Comparison of ENCODE assay signal across 12 mouse cellular contexts in genomic region chr8:110704103-110704502, GRCm38 (mm10). TPM values are rescaled to one million over a fixed set of nuclear protein-coding genes. Genes with fewer than 3 reads are reported as not detected.
DNase-seq lines count a peak whose midpoint lies in the region; ATAC-seq and TF ChIP-seq lines count a peak whose summit lies in the region.
"Had no signal": no experiment of that assay in that cellular context is flagged by ENCODE, and none has a peak within 500 bp of the region (broad histone marks: within the 10 kb centered on the region; RNA-seq: fewer than 3 reads in every experiment).

No protein-coding gene starts in this region.

- ATAC-seq in heart, embryonic 13.5 days (ENCODE audit: extremely low read depth, insufficient number of reproducible peaks, low FRiP score, low TSS enrichment) = no peak
- no peak for ATAC-seq in lung, embryonic 14.5 days (ENCODE audit: insufficient read depth)
- no peak for ATAC-seq in lung, postnatal 0 days

- peak overlapping the region; percentile 75 for H3K27ac ChIP-seq in heart, embryonic 13.5 days (replicated peaks)
- peak overlapping the region; percentile 86 for H3K27ac ChIP-seq in lung, embryonic 14.5 days (ENCODE audit: low read depth)
- H3K27ac ChIP-seq in lung, postnatal 0 days (ENCODE audit: low read length) = no peak overlapping the region
- 0 out of 2 replicates have a peak overlapping the region, but pooled peaks have one; percentile 30 for H3K27ac ChIP-seq in olfactory bulb, adult 2 months (ENCODE audit: insufficient read depth, low read depth, low read length)
- H3K27ac ChIP-seq in left cerebral cortex, adult 2 months = no peak overlapping the region; the same call in 1 of the 2 replicates
- H3K27ac ChIP-seq: midbrain, embryonic 12.5 days had no signal

- TF ChIP-seq EP300 in lung, postnatal 0 days (IDR thresholded peaks at IDR 0.05) = no peak

- intact Hi-C loops in left cerebral cortex, adult 2 months (cut with DNase I) = no loop called here

- no peaks in the 10 kb centered on the region for H3K27me3 ChIP-seq in heart, embryonic 13.5 days (replicated peaks)
- no peaks in the 10 kb centered on the region for H3K27me3 ChIP-seq in lung, embryonic 14.5 days (ENCODE audit: insufficient read depth, low read length)
- H3K27me3 ChIP-seq in lung, postnatal 0 days (replicated peaks; ENCODE audit: insufficient read depth, low read length) = no peaks in the 10 kb centered on the region
- H3K27me3 ChIP-seq: midbrain, embryonic 12.5 days had no signal

- no peaks in the 10 kb centered on the region for H3K9me3 ChIP-seq in heart, embryonic 13.5 days
- no peaks in the 10 kb centered on the region for H3K9me3 ChIP-seq in lung, embryonic 14.5 days (ENCODE audit: low read depth, low read length)
- no peaks in the 10 kb centered on the region for H3K9me3 ChIP-seq in lung, postnatal 0 days (ENCODE audit: low read length)
- H3K9me3 ChIP-seq: midbrain, embryonic 12.5 days had no signal

- peak; percentile 45 for DNase-seq in cerebellum, adult 11-12 months
- DNase-seq in cerebellum, postnatal 14 days = no peak
- DNase-seq in heart, adult 18-20 months = no peak
- DNase-seq in lung, embryonic 14.5 days = no peak
- DNase-seq in lung, postnatal 0 days (ENCODE audit: low spot score) = no peak
- no peak for DNase-seq in left cerebral cortex, adult 2 months (ENCODE audit: extremely low spot score in 1 of 2, low spot score in 2 of 2)
- DNase-seq: adrenal gland, adult 2 months; lung, adult 2 months had no signal

- H3K4me2 ChIP-seq in heart, embryonic 13.5 days = no peak overlapping the region
- no peak overlapping the region for H3K4me2 ChIP-seq in lung, embryonic 14.5 days
- no peak overlapping the region for H3K4me2 ChIP-seq in lung, postnatal 0 days (replicated peaks; ENCODE audit: low read depth, low read length)
- H3K4me2 ChIP-seq: midbrain, embryonic 12.5 days had no signal

- peak overlapping the region; percentile 67; the same call in 1 of the 2 replicates for H3K9ac ChIP-seq in heart, embryonic 13.5 days
- H3K9ac ChIP-seq in lung, embryonic 14.5 days = no peak overlapping the region; the same call in 1 of the 2 replicates
- H3K9ac ChIP-seq in lung, postnatal 0 days (replicated peaks; ENCODE audit: low read depth) = no peak overlapping the region
- H3K9ac ChIP-seq: midbrain, embryonic 12.5 days had no signal

- peaks cover 9% of the 10 kb centered on the region; the same call in 1 of the 2 replicates for H3K36me3 ChIP-seq in heart, embryonic 13.5 days
- H3K36me3 ChIP-seq in lung, embryonic 14.5 days (ENCODE audit: insufficient read depth) = peaks cover 3% of the 10 kb centered on the region; the same call in 1 of the 2 replicates
- no peaks in the 10 kb centered on the region for H3K36me3 ChIP-seq in lung, postnatal 0 days (ENCODE audit: insufficient read depth, low read length)

- H3K4me1 ChIP-seq in heart, embryonic 13.5 days = peaks cover 63% of the 10 kb centered on the region
- H3K4me1 ChIP-seq in lung, embryonic 14.5 days (ENCODE audit: insufficient read depth) = peaks cover 30% of the 10 kb centered on the region
- peaks cover 11% of the 10 kb centered on the region for H3K4me1 ChIP-seq in lung, postnatal 0 days (ENCODE audit: insufficient read depth, low read depth, low read length)
- peaks cover 41% of the 10 kb centered on the region for H3K4me1 ChIP-seq in olfactory bulb, adult 2 months (ENCODE audit: control insufficient read depth, insufficient read depth, low read length)

- TF ChIP-seq POLR2A in olfactory bulb, adult 2 months (IDR thresholded peaks at IDR 0.05; ENCODE audit: insufficient read depth, low read depth, low read length) = no peak

- TF ChIP-seq CTCF in lung, embryonic 14.5 days (IDR thresholded peaks at IDR 0.05; ENCODE audit: low read depth) = no peak
- TF ChIP-seq CTCF in lung, postnatal 0 days (IDR thresholded peaks at IDR 0.05) = no peak
- TF ChIP-seq CTCF in olfactory bulb, adult 2 months (IDR thresholded peaks at IDR 0.05; ENCODE audit: insufficient read depth, low read depth, low read length) = no peak
- TF ChIP-seq CTCF in left cerebral cortex, adult 2 months (IDR thresholded peaks at IDR 0.05) = no peak

- H3K4me3 ChIP-seq in heart, embryonic 13.5 days = no peak overlapping the region
- H3K4me3 ChIP-seq in lung, embryonic 14.5 days (ENCODE audit: low read depth, low read length) = no peak overlapping the region
- H3K4me3 ChIP-seq in lung, postnatal 0 days (ENCODE audit: low read depth, low read length) = no peak overlapping the region
- no peak overlapping the region for H3K4me3 ChIP-seq in olfactory bulb, adult 2 months (ENCODE audit: insufficient read depth, low read depth, low read length)
- H3K4me3 ChIP-seq in left cerebral cortex, adult 2 months = no peak overlapping the region
- H3K4me3 ChIP-seq: erythroblast, embryonic 14.5 days; midbrain, embryonic 12.5 days had no signal

- WGBS in heart, embryonic 13.5 days = 68% methylated on average over 3 of the region's 3 CpGs
- 80% methylated on average over 3 of the region's 3 CpGs for WGBS in lung, embryonic 14.5 days
- 82% methylated on average over 3 of the region's 3 CpGs for WGBS in lung, postnatal 0 days
- 84% methylated on average over 3 of the region's 3 CpGs for whole genome bisulfite sequencing in olfactory bulb, adult 2 months

RNA-seq across cellular contexts. Expression of gene Mtss1l, which starts 17.2 kb away (rescaled TPM):
- polyA plus RNA-seq in heart, embryonic 13.5 days (2015; fragmentation: Nextera tagmentation; extraction: Ambion mirVana) = 6.0 and 6.4 TPM in 2 replicates
- 10 to 100 TPM; 32.0 to 37.8 TPM for total RNA-seq in heart, adult 18-20 months (2021)
- 30.9 and 39.9 TPM in 2 replicates for polyA plus RNA-seq in lung, embryonic 14.5 days (2014; fragmentation: Nextera tagmentation; extraction: Ambion mirVana)
- polyA plus RNA-seq in lung, postnatal 0 days (2015; fragmentation: Nextera tagmentation; extraction: Ambion mirVana) = 13.8 and 16.6 TPM in 2 replicates
- polyA plus RNA-seq in olfactory bulb, adult 2 months (2012; ENCODE audit: insufficient read depth, insufficient read length, low replicate concordance, missing spikeins) = not detected in 2 replicates
- total RNA-seq in left cerebral cortex, adult 2 months (2021) = 100 to 1,000 TPM; 207 to 234 TPM

Comparison
In these comparisons a context has a peak if more than half of its experiments do, and no peak if none do; other contexts are left out.
1. H3K27ac ChIP-seq: peak in heart, embryonic 13.5 days (single experiment), lung, embryonic 14.5 days (single experiment) and olfactory bulb, adult 2 months (single experiment); none in lung, postnatal 0 days (single experiment) and left cerebral cortex, adult 2 months (single experiment).